Mouse (Mus musculus): Measurements from ENCODE around the gene Rps19bp1.
A peak's percentile ranks its signal among the peaks of the same experiment; 100 is the strongest.

Rps19bp1 gene

DNA sequence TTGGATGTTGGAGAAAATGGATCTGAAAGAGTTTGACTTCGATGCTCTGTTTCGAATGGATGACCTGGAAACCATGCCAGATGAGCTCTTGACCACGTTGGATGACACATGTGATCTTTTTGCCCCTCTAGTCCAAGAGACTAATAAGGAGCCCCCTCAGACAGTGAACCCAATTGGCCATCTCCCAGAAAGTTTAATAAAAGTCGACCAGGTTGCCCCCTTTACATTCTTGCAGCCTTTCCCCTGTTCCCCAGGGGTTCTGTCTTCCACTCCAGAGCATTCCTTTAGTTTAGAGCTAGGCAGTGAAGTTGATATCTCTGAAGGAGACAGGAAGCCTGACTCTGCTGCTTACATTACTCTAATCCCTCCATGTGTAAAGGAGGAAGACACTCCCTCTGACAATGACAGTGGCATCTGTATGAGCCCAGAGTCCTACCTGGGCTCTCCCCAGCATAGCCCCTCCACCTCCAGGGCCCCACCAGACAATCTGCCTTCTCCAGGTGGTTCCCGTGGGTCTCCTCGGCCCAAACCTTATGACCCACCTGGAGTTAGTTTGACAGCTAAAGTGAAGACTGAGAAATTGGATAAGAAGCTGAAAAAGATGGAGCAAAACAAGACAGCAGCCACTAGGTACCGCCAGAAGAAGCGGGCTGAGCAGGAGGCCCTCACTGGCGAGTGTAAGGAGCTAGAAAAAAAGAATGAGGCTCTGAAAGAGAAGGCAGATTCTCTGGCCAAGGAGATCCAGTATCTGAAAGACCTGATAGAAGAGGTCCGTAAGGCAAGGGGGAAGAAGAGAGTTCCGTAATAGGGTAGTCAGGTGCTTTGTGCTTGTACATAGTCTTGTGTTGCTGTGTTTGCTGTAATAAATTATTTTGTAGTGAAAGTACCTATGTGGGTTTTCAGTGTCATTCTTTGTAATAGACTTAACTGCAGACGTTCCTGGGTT is 7.2 kb downstream of the Rps19bp1 start:
- peak in 1 of 2 experiments; percentile 13 for DNase-seq

DNA sequence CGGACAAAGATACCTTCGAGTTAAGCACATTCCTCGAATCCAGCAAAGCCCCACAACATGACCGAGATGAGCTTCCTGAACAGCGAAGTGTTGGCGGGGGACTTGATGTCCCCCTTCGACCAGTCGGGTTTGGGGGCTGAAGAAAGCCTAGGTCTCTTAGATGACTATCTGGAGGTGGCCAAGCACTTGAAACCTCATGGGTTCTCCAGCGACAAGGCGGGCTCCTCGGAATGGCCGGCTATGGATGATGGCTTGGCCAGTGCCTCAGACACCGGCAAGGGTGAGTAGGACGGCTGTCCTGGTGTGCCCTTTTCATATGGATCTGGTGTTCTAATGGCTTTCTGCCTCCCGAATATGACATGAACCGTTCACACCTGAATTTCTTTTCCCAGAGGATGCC is 7.9 kb downstream of the Rps19bp1 start:
- DNase-seq: peak in 1 of 2 experiments; percentile 37

DNA sequence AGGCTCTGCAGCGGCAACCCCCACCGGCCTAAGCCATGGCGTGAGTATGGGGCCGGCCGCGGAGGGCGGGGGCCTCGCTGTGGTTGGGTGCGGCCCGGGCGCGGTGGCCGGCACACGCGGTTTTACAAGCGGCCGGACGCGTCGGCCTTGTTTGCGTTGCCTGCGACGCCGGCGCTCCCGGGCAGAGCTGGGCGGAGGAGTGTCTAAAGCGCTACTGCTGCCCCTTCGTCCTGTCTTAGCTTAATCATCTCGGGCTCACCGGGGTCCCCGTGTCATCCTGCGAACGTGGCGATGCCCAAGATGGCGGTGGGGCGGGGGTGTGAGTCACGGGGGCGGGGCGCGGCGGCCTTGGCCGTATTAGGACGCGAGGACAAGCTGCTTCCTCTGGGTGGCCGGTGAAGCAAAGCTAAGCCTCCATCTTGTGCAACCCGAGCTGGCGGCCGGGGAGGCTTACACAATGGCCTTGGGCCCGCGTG is 8.4 kb downstream of the Rps19bp1 start:
- DNase-seq: peak; percentile 93 to 94

DNA sequence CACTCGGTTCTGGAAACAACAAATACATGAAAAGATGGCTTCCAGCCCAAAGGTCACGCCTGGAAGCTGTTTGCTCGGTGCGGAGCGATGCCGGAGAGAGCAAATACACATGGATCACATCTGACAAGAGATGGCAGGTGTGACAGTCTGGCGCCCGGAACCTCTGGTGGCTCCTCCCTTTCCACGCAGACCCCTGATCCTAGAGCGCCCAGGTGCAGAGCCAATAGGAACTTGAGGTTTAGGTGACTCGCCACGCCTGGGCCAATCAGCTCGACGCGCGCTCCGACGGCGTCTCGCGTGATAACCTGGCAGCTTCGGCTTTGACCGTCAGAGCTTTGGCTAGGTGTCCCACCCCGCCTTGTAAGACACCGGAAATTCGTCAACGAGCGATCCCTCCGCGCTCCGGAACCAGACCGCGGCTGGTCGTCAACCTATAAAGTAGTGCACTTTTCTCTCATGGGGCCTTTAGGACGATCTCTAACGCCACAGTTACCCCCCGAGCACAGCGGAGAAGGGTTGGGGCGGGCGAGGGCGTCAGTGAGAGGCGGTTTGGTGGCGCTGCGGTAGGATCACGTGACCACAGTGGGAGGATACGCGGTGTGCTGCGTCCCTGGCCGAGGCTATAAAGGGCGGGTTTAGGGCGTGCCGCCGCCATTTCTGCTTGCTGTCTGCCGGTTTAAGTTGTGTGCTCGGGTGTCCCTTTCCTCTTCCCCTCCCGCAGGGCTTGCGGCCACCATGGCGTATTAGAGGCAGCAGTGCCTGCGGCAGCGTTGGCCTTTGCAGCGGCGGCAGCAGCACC is 9.1 kb downstream of the Rps19bp1 start, which contains the start of gene Atf4:
Gene Atf4, plus strand, starts transcription at position 338 of the 799 bp plus-strand sequence.
- DNase-seq: peak; percentile 99

DNA sequence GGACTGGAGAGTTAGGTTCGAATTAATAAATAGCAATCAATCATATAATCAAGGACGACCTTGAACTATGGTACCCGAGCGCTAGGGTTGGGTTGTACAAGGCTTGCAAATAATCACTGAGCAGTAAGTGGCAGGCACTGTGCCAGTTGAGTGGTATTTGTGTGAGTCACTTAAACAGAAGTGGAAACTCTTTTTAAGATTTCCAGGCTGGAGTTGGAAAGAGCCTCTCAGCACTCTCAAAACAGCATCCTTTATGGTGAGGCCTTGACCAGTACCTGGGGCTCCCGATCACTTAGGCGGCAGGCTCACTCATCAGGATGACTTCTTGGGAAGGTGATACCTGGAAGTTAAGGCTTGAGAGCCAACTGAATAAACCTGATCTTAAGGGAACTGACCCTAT is 9.9 kb downstream of the Rps19bp1 start:
- DNase-seq: peak in 1 of 2 experiments; percentile 57

DNA sequence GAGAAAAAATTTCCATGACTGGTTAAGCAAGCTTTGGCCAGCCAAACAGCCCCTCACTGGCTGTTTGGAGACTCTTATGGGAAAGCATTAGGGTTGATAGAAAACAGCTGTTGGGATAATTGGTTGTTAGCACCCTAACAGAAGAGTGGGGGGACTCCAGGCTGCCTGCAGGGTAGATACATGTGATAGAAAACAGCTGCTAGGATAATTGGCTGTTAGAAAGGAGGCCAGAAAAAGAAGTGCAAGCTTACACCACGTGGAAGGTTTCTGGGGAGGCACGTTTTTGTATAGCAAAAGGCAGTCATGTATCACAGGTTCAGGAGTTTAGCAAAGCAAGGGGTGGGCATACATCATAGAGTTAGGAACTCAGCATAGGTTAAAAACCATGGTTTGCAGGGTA is 10.6 kb downstream of the Rps19bp1 start:
- DNase-seq: no peak

DNA sequence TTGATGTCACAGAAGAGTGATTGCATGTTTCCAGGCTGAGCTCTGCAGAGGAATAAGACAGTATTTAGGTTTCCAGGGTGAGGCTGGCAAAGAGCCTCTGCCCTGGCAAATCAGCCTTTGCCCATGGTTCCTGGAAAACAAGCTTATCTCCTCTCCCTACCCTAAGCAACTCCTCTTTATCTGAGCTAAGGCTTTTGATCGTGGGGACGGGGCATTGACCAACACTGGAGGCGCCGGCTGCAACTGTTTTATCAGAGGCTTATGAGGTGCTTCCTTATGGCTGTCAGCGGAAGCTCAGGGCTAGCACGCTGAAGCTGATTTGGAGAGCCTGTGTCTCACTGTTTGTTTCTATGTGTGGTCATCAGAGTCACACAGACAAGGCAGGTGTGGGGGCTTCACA is 13.5 kb downstream of the Rps19bp1 start:
- DNase-seq: no peak

DNA sequence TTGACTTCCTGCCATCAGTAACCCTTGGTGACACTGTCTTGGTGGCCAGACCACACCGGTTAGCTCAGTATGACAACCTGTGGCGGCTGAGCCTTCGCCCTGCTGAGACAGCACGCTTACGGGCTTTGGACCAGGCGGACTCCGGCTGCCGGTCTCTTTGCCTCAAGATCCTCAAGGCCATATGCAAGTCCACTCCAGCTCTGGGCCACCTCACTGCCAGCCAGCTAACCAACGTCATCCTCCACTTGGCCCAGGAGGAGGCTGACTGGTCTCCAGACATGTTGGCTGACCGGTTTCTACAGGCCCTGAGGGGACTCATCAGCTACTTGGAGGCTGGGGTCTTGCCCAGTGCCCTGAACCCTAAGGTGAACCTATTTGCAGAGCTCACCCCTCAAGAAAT is 14.4 kb downstream of the Rps19bp1 start:
- no peak for DNase-seq

DNA sequence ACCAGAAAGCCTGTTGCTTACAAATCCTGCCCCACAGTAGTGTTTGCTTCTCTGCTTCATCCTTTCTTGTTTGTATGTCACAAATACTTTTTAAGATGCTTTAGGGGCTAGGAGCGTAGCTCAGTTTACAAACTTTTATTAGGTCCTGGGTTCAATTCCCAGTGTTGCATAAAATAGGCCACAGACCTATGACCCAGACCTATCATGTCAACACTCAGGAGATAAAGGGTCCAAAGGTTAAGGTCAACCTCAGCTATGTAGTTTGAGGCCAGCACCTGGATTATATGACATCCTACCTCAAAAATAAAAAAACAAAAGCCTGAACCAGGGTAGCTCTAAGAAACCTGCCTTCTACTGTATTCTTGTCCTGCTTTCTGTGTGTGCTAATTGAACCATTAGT is 15.5 kb downstream of the Rps19bp1 start:
- no peak for DNase-seq

DNA sequence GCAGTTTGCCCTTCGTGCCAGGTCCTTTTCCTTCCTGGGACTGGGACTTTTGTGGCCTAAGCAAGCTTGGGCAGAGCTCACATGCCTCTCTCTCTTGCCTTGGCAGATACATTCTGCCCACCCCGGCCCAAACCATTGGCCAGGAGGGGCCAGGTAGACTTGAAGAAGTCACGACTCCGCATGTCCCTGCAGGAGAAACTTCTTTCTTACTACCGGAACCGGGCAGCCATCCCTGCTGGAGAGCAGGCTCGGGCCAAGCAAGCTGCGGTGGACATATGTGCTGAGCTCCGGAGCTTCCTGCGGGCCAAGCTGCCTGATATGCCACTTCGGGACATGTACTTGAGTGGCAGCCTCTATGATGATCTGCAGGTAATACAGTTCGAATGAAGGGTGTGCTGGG is 16.0 kb downstream of the Rps19bp1 start:
- DNase-seq: no peak

DNA sequence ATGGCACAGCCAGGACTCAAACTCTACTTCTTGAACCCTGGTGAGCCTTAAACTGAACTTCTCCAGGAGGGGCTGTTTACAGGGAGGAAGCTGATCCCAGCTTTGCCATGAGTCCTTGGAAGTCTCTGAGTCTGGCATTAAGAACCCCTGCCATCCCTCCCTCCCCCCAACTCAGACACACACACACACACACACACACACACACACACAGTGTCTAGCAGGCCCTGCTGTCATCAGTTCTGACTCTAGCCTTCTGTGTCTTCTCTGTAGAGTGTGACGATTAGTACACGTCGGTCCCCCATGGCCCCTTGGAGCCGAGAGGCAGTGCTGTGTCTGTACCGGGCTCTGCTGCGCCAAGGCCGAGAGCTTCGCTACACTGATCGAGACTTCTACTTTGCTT is 28.6 kb downstream of the Rps19bp1 start, which contains the start of gene AC140267.1:
Gene AC140267.1, plus strand, starts transcription at position 301 of the 400 bp plus-strand sequence.
- no peak for DNase-seq

DNA sequence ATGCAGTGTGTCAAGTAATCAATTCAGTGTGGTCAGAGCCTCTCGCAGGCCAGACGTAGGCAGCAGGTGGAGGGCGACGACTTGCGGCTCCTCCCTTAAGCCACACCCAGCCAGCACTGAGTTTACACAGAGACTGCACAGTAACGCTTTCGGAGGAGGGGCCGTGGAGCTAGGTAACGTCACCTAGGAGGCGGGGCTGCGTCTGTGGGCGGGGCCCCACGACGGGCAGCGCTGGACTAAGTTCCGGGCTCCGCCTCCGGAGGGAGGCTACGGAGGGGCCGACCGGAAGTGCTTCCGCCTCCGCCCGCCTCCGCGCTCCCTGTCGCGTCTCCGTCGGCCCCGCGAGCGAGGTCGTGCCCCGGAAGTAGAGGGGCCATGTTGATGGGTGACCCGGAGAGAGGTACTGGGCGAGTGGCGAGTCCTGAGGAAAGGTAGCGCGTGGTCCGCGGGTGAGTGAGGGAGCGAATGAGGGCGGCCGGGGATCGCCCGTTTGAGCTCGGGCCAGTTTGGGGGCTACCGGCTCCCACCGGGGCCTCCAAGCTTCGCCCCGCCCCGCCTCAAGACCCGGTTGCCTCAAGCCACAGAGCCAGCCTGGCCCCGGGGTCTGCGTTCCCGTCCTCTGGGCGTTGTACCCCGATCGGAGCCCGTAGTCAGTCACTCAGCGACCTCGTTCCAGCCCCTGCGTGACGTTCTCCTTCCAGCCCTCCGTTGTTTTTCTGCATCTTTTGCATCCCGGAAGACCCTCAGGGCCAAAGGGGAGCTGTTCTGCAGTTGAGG is 30.2 kb downstream of the Rps19bp1 start, which contains the start of gene Mief1:
Gene Mief1, plus strand, starts transcription at position 286 of the 777 bp plus-strand sequence.
- DNase-seq: peak; percentile 98 to 99

DNA sequence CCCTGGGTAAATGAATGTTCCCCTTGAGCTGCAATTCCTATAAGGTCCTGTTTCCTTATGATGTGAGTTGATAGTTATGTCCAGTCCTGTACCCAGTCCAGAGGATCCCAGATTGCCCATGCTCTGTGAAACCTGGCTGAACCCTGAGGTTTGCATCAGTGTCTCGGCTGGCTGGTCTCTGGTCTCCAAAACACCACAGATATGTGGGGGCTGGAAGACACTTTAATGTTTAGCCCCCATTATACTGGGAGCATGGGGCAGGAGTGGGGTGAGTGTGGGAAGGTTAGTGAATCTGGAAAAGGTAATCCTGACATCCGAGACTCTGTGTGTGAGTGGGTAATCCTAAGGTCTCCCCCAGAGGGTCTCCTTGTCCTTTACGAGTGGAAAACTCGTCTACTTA is 31.1 kb downstream of the Rps19bp1 start:
- no peak for DNase-seq

DNA sequence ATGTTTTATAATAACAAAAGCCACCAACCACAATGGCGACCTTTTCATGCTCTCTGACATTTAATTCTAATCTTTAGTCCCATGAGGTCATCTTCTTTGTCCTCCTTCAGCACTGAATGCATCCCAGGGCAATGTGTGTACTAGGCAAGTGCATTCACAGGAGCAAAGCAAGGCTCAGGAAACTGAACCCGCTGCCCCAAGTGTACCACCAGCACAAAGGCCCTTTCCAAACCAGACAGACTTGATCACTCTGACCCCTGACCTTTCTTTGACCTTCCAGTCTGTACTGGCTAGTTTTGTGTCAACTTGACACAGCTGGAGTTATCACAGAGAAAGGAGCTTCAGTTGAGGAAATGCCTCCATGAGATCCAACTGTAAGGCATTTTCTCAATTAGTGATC is 31.8 kb downstream of the Rps19bp1 start:
- DNase-seq: no peak

DNA sequence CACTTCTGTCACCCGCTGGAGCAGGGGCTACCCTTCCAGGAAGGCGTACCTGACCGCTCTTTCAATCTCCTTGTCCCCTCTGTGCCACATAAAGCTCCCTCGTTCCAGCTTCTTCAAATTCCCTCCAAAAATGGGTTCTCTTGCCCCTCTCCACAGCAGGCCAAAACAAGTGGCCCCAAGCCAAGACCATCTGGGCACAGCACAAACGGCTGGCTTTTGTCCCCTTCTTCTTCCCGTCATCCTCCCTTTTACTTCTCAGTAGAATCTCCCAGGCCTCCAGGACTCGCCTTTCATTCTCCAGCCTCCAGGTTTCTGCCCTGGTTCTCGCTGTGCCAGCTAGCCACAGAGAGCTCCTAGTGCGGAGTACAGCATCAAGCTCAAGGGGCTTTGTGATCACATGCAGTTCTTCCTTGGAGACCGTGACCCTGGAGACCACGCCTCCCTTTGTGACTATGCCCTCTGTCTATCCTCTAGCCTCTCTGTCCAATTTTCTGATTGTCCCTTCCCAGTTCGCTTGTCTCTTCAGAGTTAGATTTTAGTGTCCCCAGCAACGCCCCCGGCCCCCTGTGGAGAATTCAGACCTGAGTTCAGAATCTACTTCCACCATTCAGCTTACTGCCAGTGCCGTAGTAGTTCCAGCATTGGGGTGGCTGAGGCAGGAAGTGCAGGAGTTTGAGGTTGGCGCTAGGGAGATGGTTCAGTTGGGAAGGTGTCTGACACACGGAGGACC is 35.9 kb downstream of the Rps19bp1 start:
- peak; percentile 82 to 83 for DNase-seq

DNA sequence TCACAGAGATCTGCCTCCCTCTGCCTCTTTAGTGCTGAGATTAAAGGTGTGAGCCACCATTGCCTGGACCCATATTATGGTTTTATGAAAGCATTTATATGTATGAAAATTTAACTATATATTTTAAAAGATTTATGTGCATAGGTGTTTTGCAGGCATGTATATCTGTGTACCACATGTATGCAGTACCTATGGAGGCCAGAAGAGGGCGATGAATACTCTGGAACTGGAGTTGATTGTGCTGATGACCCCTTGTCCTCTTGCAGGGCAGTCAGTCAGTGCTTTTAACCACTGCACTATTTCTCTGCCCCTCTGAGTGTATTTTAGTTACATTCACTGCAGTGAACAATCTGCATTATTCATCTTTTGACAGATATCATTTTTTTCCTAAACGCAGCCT is 38.3 kb downstream of the Rps19bp1 start:
- DNase-seq: peak; percentile 82 to 85

DNA sequence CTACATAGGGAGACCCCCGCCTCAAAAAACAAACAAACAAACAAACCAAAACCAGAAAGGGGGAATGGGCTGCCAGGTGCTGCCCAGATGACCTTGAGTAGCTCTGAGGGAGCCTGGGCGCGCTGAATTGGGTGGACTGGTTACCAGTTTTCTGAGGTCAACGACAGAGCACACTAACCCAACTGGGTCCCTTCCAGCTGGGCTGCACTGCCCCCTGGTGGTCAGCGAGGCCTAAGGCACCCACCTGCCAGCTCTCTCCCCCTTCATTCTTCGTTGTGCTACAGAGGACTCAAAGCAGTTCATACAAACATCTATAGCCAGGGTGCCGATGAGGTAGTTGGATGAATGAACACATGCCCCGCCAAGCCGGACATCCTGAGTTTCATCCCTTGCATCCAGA is 38.9 kb downstream of the Rps19bp1 start:
- peak; percentile 91 to 95 for DNase-seq

DNA sequence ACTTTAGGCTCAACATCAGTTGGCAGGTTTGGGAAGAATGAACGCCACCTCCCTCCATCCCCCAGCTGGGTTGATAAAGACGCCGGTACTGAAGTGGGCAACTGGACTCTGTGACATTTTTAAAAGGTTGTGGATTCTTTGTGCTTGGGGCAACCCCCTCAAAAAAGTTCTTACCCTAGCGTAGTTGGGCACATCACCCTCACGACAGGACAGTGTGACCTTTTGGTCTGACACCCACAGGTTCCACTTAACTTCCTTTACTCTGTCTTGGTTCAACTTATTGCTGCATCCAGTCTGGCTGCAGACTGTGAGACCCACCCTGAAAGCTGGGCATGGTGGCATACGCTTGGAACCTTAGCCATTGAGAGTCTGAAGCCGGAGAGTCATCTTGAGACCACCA is 40.4 kb downstream of the Rps19bp1 start:
- DNase-seq: no peak

DNA sequence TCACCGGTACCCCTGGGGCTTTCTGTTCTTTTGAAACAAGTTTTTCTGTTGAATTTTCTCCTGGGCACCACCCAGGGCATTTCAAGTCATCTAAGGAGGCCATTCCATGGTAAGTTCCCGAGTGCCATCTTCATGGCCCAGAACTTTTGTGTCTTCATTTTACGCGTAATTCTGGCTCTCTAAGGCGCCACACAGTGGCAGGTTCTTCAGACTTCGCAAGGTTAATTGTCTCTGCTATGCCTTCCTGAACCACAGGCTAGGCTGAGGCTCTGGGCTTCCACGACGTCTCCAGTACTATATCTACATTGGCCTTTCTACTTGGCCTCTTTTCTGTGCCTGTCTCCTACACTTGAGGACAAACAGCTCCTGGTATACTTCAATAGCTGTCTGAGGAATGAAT is 43.1 kb downstream of the Rps19bp1 start:
- DNase-seq: no peak

DNA sequence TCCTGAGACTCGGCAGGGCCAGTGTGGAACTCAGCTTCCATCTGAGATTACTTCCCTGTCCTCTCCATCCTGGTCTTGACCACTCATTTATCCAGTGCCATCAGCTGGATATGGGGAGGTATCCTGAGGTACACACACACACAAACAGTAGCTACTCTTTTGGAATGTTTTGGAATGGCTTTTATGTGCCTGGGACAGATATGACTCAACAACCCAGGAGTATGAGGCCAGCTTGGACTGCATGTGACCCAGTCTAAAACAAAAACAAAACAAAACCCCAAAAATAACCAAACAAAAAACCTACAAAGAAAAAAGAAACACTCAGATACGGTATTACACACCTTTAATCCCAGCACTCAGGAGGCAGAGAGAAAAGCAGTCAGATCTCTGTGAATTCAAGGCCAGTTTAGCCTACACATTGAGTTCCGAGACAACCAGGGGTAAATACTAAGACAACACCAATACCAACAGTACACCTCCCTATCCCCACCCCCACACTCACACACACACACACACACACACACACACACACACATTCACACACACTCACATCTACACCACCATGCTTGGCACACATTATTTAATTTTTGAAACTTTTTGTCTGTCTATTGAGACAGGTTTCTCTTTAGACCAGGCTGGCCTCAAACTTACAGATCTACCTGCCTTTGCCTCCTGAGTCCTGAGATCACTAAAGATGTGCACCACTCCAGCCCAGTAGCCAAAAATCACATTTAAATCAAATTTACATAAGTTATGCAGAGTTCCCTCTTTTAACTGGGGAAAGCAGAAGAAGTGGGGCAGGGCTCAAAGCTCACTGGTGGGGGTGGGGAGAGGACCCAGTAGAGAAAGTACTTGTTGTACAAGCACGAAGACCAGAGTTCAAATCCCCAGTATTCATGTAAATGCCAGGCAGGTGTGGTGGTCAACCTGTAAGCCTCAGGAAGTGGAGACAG is 44.1 kb downstream of the Rps19bp1 start:
- no peak for DNase-seq

DNA sequence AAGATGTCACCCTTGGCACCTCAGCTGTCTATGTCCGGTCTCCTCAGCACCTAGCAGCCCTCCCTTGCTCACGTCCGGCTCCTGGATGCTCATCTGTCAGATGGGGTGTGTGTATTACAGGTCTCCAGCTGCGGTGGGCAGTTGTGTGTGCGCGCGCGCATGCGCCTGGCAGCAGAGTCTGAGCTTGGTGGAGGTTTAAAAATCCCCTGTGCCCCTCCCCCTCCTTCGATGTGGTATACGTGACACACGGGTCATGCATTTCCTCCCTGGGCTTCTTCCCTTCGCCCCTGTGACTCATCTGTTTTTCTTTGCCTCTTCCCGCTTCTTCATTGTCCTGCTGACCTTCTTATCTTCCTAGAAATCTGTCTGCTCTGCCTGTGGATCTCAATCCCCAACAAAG is 44.9 kb downstream of the Rps19bp1 start:
- no peak for DNase-seq
